Mouse (Mus musculus) embryonic fibroblast, embryonic 13.5 days (primary cell): ENCODE measurements around the gene Acer3. TPM values are rescaled to one million over a fixed set of nuclear protein-coding genes. Genes with fewer than 3 reads are reported as not detected.
"Not testable (repeated sequence)": the region's sequence is repeated elsewhere in the genome, so short reads cannot be mapped to it uniquely, and the experiment has no call there.

ENCODE experiments used
- H3K27ac ChIP-seq: 2 replicates; pipeline ENCODE4 v1.5.1; 2012; ENCODE audit warnings: low read length, control low read depth, inconsistent platforms; ENCODE audit not compliant: insufficient read depth
- H3K4me1 ChIP-seq: 2 replicates; pipeline ENCODE4 v1.6.1; 2011; ENCODE audit warnings: low read length; ENCODE audit not compliant: control insufficient read depth, insufficient read depth
- H3K4me3 ChIP-seq: 2 replicates; pipeline ENCODE4 v1.5.1; 2011; ENCODE audit warnings: mild to moderate bottlenecking, control low read depth, low read length; ENCODE audit not compliant: insufficient read depth
- CTCF ChIP-seq: IDR thresholded peaks from 2 replicates; pipeline ENCODE4 v1.5.1; 2011; ENCODE audit warnings: mild to moderate bottlenecking, control low read depth, low read length, moderate library complexity, borderline replicate concordance; ENCODE audit not compliant: insufficient read depth
- POLR2A ChIP-seq: IDR thresholded peaks from 2 replicates; pipeline ENCODE4 v1.6.1; 2011; ENCODE audit warnings: low read depth, mild to moderate bottlenecking, control low read depth, low read length, moderate library complexity
- polyA plus RNA-seq: library from polyadenylated mRNA; stranded (reverse); fragments of >200 nt; gene quantifications from 2 replicates; pipeline ENCODE4 v1.2.4, GENCODE M21; 2011; ENCODE audit warnings: low read depth; ENCODE audit not compliant: missing spikeins, insufficient read length

The Acer3 gene
- polyA plus RNA-seq, 1 experiment, result 40.3 TPM

DNA sequence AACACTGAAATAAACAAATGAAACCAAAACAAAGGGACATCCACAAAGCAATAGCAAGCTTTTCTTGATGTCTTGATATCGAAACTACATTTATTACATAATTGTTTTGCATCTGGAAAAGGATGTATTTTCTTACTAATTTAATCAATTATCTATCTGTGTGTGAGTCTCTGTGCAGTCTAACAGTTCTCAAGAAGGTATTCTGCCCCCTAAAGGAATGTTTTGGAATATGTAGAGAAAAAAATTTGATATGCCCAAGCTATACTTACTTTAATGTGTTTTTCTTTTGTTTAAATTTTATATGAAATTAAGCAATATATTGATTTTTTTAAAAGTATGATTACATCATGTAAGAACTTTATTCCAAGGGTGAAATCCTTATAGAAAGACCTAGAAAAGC is 130.4 kb downstream of the Acer3 start:
- Histone ChIP-seq H3K4me1 (peaks cover 10% of the 10 kb centered on the region), H3K27ac (no peak overlapping the region), H3K4me3 (no peak overlapping the region)
- TF ChIP-seq POLR2A, result no peak
- TF ChIP-seq CTCF, result no peak

DNA sequence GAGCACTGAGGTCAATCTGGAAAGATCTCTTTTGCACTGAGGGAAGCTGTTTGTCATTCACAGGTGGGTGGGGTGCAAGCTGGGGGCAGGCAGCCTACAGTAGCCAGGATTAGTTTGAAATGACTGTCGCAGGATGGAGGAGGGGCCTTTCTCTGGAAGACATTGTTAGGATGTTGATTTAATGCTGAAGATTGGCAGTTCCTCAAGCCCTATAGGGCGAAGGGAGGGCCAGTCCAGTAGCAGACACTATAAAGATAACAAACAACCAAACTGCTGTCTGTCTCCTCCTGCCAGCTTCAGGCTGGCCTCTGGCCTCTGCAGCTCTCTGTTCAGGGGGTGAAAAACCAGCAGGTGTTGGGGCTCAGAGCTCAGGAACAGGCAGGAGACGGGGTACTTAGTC is 131.3 kb downstream of the Acer3 start:
- Histone ChIP-seq H3K4me3 (no peak overlapping the region), H3K27ac (no peak overlapping the region), H3K4me1 (peaks cover 10% of the 10 kb centered on the region)
- TF ChIP-seq POLR2A (no peak), CTCF (no peak)

DNA sequence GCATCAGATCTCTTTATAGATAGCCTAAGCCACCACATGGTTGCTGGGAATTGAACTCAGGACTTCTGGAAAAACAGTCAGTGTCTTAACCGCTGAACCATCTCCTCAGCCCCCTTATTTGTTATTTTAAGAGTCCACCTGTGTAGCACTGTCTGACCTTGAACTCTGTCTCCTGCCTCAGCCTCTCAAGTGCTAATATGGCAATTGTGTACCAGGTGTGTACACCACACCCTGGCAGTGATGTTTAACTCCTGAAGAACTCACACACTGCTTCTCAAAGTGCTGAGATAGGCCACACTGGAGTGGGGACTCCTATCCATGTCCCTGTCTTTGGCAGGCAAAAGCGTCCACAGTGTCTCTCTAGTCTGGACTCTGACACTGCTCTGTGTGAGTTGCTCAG is 132.3 kb downstream of the Acer3 start:
- no peak for TF ChIP-seq POLR2A
- H3K4me1 ChIP-seq, result peaks cover 6% of the 10 kb centered on the region
- H3K4me3 ChIP-seq, result no peak overlapping the region
- H3K27ac ChIP-seq, result no peak overlapping the region

DNA sequence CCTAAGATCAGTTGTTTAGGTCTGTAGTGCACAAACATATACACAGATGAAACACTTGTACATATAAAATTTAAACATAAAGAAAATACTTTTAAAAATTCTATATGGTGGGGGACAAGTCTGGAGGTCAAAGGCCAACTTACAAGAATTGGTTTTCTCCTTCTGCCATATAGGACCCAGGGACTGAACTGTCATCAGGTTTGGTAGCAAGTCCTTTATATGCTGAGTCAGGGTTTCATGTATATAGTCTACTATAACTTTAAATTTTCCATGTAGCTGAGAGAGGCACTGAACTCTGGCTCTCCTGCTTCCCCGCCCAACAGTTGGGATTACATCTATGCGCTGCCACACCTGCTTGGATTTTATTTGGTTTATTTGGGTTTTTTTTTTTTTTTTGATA is 132.8 kb downstream of the Acer3 start:
- Histone ChIP-seq H3K27ac (no peak overlapping the region), H3K4me3 (no peak overlapping the region), H3K4me1 (peaks cover 5% of the 10 kb centered on the region)
- TF ChIP-seq CTCF (no peak), POLR2A (no peak)

DNA sequence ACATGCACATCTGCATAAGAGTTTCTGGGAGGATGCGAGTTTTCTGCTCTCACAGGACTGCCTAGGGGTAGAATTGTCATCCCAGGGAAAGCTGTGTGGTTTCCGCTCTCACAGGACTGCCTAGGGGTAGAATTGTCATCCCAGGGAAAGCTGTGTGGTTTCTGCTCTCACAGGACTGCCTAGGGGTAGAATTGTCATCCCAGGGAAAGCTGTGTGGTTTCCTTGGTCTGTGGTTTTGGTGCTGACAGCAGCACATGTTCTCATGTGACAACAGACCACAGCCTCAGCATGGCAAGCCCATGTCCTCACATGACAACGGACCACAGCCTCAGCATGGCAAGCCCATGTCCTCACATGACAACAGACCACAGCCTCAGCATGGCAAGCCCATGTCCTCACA is 133.7 kb downstream of the Acer3 start:
- H3K27ac ChIP-seq, H3K4me1 ChIP-seq, H3K4me3 ChIP-seq: not testable (repeated sequence)

DNA sequence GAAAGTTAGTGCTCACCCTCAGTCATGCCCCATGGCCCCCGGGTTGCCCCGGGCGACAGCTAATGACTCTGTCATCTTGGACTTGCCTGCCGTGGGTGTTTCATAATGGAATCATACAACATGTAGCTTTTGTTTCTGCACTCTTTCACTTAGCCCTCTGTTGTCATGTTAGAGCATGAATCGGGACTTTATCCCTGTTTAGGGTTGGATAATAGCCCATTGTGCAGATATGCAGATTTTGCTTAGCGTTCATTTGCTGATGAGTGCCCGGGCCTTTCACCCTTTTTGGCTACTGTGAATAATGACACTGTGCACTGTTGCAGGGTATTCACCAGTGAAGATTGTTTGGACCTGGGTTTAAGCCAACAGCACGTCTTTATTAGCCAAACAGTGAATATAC is 134.4 kb downstream of the Acer3 start:
- Histone ChIP-seq H3K4me1 (peaks cover 5% of the 10 kb centered on the region), H3K27ac (no peak overlapping the region), H3K4me3 (no peak overlapping the region)
- no peak for TF ChIP-seq CTCF
- TF ChIP-seq POLR2A, result no peak

DNA sequence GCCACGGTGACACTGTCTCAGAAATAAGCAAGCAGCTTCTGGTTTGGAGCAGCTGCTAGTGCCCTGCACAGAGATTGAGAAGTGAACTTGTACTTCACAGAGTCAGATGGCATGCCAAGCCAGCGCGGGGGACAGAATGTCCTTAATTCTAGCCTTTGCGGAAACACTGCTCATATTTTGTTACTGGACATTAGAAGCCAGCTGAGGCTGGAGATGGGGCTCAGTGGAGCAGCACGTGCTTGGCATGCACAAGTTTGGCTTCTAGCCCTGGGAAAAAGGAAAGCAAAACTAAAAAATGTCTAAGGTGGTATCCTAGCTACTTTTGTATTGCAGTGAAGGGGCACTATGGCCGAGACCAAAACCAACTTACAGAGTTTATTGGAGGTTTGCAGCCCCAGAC is 135.7 kb downstream of the Acer3 start:
- TF ChIP-seq POLR2A (no peak), CTCF (no peak)
- H3K27ac ChIP-seq, result no peak overlapping the region
- H3K4me3 ChIP-seq, result no peak overlapping the region
- H3K4me1 ChIP-seq, result peaks cover 5% of the 10 kb centered on the region

DNA sequence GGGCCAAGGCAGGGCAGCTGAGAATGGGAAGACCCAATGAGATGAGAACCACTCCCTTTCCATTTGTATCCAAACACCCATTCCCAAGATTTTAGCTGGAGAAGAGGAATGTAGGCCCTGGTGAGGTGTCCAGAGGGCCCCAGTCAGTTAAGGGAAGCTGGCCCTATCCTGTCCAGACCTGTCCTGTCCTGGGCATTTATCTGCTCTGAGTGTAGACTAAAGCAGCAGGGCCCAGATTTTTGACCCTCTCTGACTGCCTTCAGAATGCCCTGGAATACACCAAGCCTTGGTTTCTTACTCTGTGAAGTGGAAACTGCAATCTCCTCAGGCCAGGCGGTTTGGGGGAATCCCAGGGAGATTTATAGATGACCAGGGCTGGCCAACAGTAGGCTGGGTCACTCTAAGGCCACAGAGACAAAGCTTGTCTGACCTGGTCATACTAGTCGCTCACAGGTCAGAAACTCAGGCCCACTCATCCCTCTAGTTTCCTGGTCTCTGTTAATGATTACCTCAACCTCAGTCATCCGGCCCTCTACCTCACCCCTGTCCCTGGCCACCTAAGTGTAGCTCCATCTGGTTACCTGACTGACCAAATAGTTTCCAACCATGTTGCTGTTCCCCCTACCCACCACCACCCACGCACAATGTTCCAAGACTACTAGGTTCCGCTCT is 142.3 kb downstream of the Acer3 start:
- TF ChIP-seq CTCF, result no peak
- no peak; the same call in 1 of the 2 replicates for TF ChIP-seq POLR2A
- H3K4me1 ChIP-seq, result no peaks in the 10 kb centered on the region
- peak overlapping the region; percentile 48 for H3K27ac ChIP-seq
- H3K4me3 ChIP-seq, result peak overlapping the region; percentile 38

DNA sequence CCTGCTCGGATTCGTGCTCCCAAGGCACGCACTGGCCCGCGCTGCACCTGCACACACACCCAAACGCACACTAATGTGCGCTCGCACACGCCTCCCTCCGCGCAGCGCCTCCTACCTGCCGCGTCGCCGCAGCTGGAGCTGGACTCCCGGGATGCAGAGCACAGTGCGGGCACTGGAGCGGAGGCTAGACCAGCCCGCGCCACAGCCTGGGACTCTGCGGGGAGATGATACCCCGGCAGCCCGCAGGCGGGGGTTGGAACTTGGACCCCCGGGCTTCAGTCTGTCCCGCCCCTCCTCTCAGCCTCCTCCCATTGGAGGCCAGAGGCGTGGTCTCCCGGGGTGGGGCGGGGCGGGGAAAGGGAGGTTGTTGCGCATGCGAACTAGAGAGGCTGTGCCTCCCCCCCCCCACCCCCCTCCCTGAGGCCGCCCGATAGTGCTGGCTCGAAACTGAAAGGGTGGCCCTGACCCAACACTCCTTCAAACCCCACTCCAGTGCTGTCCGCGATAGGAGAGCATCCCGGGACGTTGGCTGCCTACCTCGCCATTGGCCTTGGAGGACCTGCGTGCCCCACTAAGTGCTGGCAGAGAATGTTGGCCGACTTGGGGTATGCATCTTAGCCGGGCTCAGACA is 143.0 kb downstream of the Acer3 start, which contains the start of gene Capn5:
Gene Capn5, minus strand, starts transcription at position 346 of the 631 bp plus-strand sequence.
- Histone ChIP-seq H3K4me3 (peak within 1 kb of the TSS; percentile 59), H3K27ac (peak within 1 kb of the TSS; percentile 48), H3K4me1 (no peaks in the 10 kb centered on the region)
- TF ChIP-seq CTCF, result peak; percentile 71; the same call in 1 of the 2 replicates
- peak; percentile 81 for TF ChIP-seq POLR2A

DNA sequence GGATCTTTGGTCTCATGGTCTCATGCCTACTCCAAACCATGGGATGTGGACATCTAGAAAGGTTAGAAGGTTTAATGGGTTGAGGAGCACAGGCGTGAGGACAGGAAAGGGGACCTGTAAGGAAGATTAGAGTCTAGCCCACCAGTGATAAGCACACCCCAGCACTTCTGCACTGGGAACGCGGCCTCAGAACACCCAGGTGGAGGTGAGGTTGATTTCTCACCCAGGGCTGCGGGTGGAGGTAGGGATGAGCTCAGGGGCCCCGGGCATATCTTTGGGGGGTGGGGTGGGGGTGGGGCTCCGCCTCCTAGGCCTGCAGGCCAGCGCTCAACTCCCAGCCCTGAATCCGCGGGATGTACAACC is 143.5 kb downstream of the Acer3 start:
- TF ChIP-seq POLR2A, result no peak
- TF ChIP-seq CTCF, result no peak
- H3K4me1 ChIP-seq, result no peaks in the 10 kb centered on the region
- peak overlapping the region; percentile 59 for H3K4me3 ChIP-seq
- H3K27ac ChIP-seq, result no peak overlapping the region
